Mouse (Mus musculus): ENCODE measurements around the gene Tecpr1. TPM values are rescaled to one million over a fixed set of nuclear protein-coding genes. Genes with fewer than 3 reads are reported as not detected.

The Tecpr1 gene
- polyA plus RNA-seq, 1 experiment from 2014 or later: 48.2 TPM

- Histone ChIP-seq H3K4me3 (ENCODE audit: low read depth, low read length) (no peak overlapping the region), H3K4me2 (ENCODE audit: low read length) (no peak overlapping the region), H3K9ac (ENCODE audit: low read depth, low read length) (no peak overlapping the region), H3K36me3 (ENCODE audit: control insufficient read depth, insufficient read depth, low read length) (no peaks in the 10 kb centered on the region), H3K4me1 (ENCODE audit: control insufficient read depth, insufficient read depth, low read length) (no peaks in the 10 kb centered on the region), H3K27me3 (ENCODE audit: control insufficient read depth, insufficient read depth, low read depth, low read length) (no peaks in the 10 kb centered on the region), H3K9me3 (replicated peaks; ENCODE audit: control insufficient read depth, low read length, poor library complexity, severe bottlenecking) (no peaks in the 10 kb centered on the region), H3K27ac (ENCODE audit: low read length) (no peak overlapping the region)
- WGBS: 74% methylated on average over 2 of the region's 2 CpGs
- ATAC-seq: no peak
Observed at GRCm38 (mm10) chr5:144245592-144245991, 22.2 kb upstream of the Tecpr1 start.

- WGBS: 93% methylated on average over 7 of the region's 7 CpGs
- Histone ChIP-seq H3K9ac (ENCODE audit: low read depth, low read length) (no peak within 1 kb of the TSS), H3K4me1 (ENCODE audit: control insufficient read depth, insufficient read depth, low read length) (no peaks in the 10 kb centered on the region), H3K27ac (ENCODE audit: low read length) (no peak within 1 kb of the TSS), H3K4me3 (ENCODE audit: low read depth, low read length) (no peak within 1 kb of the TSS), H3K36me3 (ENCODE audit: control insufficient read depth, insufficient read depth, low read length) (no peaks in the 10 kb centered on the region), H3K4me2 (ENCODE audit: low read length) (no peak within 1 kb of the TSS), H3K27me3 (ENCODE audit: control insufficient read depth, insufficient read depth, low read depth, low read length) (no peaks in the 10 kb centered on the region), H3K9me3 (replicated peaks; ENCODE audit: control insufficient read depth, low read length, poor library complexity, severe bottlenecking) (no peaks in the 10 kb centered on the region)
- no peak for ATAC-seq
Observed at GRCm38 (mm10) chr5:144243901-144244487, 20.6 kb upstream of the Tecpr1 start, which contains the start of gene Bri3. Gene Bri3, plus strand, starts transcription at chr5:144244437.

- Histone ChIP-seq H3K4me1 (ENCODE audit: control insufficient read depth, insufficient read depth, low read length) (no peaks in the 10 kb centered on the region), H3K9ac (ENCODE audit: low read depth, low read length) (no peak overlapping the region), H3K27me3 (ENCODE audit: control insufficient read depth, insufficient read depth, low read depth, low read length) (no peaks in the 10 kb centered on the region), H3K27ac (ENCODE audit: low read length) (no peak overlapping the region), H3K9me3 (replicated peaks; ENCODE audit: control insufficient read depth, low read length, poor library complexity, severe bottlenecking) (no peaks in the 10 kb centered on the region), H3K36me3 (ENCODE audit: control insufficient read depth, insufficient read depth, low read length) (no peaks in the 10 kb centered on the region), H3K4me3 (ENCODE audit: low read depth, low read length) (no peak overlapping the region), H3K4me2 (ENCODE audit: low read length) (no peak overlapping the region)
- no peak for ATAC-seq
- WGBS: 72% methylated on average over 1 of the region's 1 CpGs
Observed at GRCm38 (mm10) chr5:144238969-144239368, 15.6 kb upstream of the Tecpr1 start.

- Histone ChIP-seq H3K36me3 (ENCODE audit: control insufficient read depth, insufficient read depth, low read length) (no peaks in the 10 kb centered on the region), H3K4me1 (ENCODE audit: control insufficient read depth, insufficient read depth, low read length) (no peaks in the 10 kb centered on the region), H3K27me3 (ENCODE audit: control insufficient read depth, insufficient read depth, low read depth, low read length) (no peaks in the 10 kb centered on the region), H3K4me2 (ENCODE audit: low read length) (no peak overlapping the region), H3K9ac (ENCODE audit: low read depth, low read length) (no peak overlapping the region), H3K27ac (ENCODE audit: low read length) (no peak overlapping the region), H3K9me3 (replicated peaks; ENCODE audit: control insufficient read depth, low read length, poor library complexity, severe bottlenecking) (0 out of 2 replicates have a peak, but pooled peaks cover 4% of the 10 kb centered on the region), H3K4me3 (ENCODE audit: low read depth, low read length) (no peak overlapping the region)
- ATAC-seq: no peak
- WGBS: 79% methylated on average over 7 of the region's 7 CpGs
Observed at GRCm38 (mm10) chr5:144234714-144235113, 11.3 kb upstream of the Tecpr1 start.

GRCm38 (mm10) chr5:144234222-144234621 lies 10.8 kb upstream of the Tecpr1 start:
- WGBS: 76% methylated on average over 6 of the region's 6 CpGs
- H3K4me2 ChIP-seq (ENCODE audit: low read length): no peak overlapping the region
- H3K36me3 ChIP-seq (ENCODE audit: control insufficient read depth, insufficient read depth, low read length): no peaks in the 10 kb centered on the region
- no peak overlapping the region for H3K4me3 ChIP-seq (ENCODE audit: low read depth, low read length)
- ATAC-seq: no peak
- no peaks in the 10 kb centered on the region for H3K4me1 ChIP-seq (ENCODE audit: control insufficient read depth, insufficient read depth, low read length)
- H3K9me3 ChIP-seq (replicated peaks; ENCODE audit: control insufficient read depth, low read length, poor library complexity, severe bottlenecking): 0 out of 2 replicates have a peak, but pooled peaks cover 4% of the 10 kb centered on the region
- H3K27me3 ChIP-seq (ENCODE audit: control insufficient read depth, insufficient read depth, low read depth, low read length): no peaks in the 10 kb centered on the region
- H3K9ac ChIP-seq (ENCODE audit: low read depth, low read length): no peak overlapping the region
- no peak overlapping the region for H3K27ac ChIP-seq (ENCODE audit: low read length)

GRCm38 (mm10) chr5:144232531-144232930 lies 9.1 kb upstream of the Tecpr1 start:
- Histone ChIP-seq H3K4me1 (ENCODE audit: control insufficient read depth, insufficient read depth, low read length) (no peaks in the 10 kb centered on the region), H3K4me2 (ENCODE audit: low read length) (no peak overlapping the region), H3K36me3 (ENCODE audit: control insufficient read depth, insufficient read depth, low read length) (no peaks in the 10 kb centered on the region), H3K9me3 (replicated peaks; ENCODE audit: control insufficient read depth, low read length, poor library complexity, severe bottlenecking) (0 out of 2 replicates have a peak, but pooled peaks cover 4% of the 10 kb centered on the region), H3K27me3 (ENCODE audit: control insufficient read depth, insufficient read depth, low read depth, low read length) (no peaks in the 10 kb centered on the region), H3K27ac (ENCODE audit: low read length) (no peak overlapping the region), H3K4me3 (ENCODE audit: low read depth, low read length) (no peak overlapping the region), H3K9ac (ENCODE audit: low read depth, low read length) (no peak overlapping the region)
- WGBS: 84% methylated on average over 5 of the region's 5 CpGs
- no peak for ATAC-seq

- H3K4me2 ChIP-seq (ENCODE audit: low read length): no peak overlapping the region
- ATAC-seq: no peak
- WGBS: 80% methylated on average over 1 of the region's 1 CpGs
- 0 out of 2 replicates have a peak, but pooled peaks cover 4% of the 10 kb centered on the region for H3K9me3 ChIP-seq (replicated peaks; ENCODE audit: control insufficient read depth, low read length, poor library complexity, severe bottlenecking)
- no peaks in the 10 kb centered on the region for H3K27me3 ChIP-seq (ENCODE audit: control insufficient read depth, insufficient read depth, low read depth, low read length)
- no peaks in the 10 kb centered on the region for H3K36me3 ChIP-seq (ENCODE audit: control insufficient read depth, insufficient read depth, low read length)
- no peak overlapping the region for H3K27ac ChIP-seq (ENCODE audit: low read length)
- no peaks in the 10 kb centered on the region for H3K4me1 ChIP-seq (ENCODE audit: control insufficient read depth, insufficient read depth, low read length)
- H3K4me3 ChIP-seq (ENCODE audit: low read depth, low read length): no peak overlapping the region
- H3K9ac ChIP-seq (ENCODE audit: low read depth, low read length): no peak overlapping the region
Observed at GRCm38 (mm10) chr5:144231410-144231809, 8.0 kb upstream of the Tecpr1 start.

- H3K9me3 ChIP-seq (replicated peaks; ENCODE audit: control insufficient read depth, low read length, poor library complexity, severe bottlenecking): 0 out of 2 replicates have a peak, but pooled peaks cover 4% of the 10 kb centered on the region
- no peak for ATAC-seq
- H3K9ac ChIP-seq (ENCODE audit: low read depth, low read length): no peak overlapping the region
- H3K27ac ChIP-seq (ENCODE audit: low read length): no peak overlapping the region
- WGBS: 91% methylated on average over 7 of the region's 7 CpGs
- no peak overlapping the region for H3K4me2 ChIP-seq (ENCODE audit: low read length)
- H3K27me3 ChIP-seq (ENCODE audit: control insufficient read depth, insufficient read depth, low read depth, low read length): no peaks in the 10 kb centered on the region
- no peaks in the 10 kb centered on the region for H3K4me1 ChIP-seq (ENCODE audit: control insufficient read depth, insufficient read depth, low read length)
- H3K36me3 ChIP-seq (ENCODE audit: control insufficient read depth, insufficient read depth, low read length): no peaks in the 10 kb centered on the region
- H3K4me3 ChIP-seq (ENCODE audit: low read depth, low read length): no peak overlapping the region
Observed at GRCm38 (mm10) chr5:144230216-144230615, 6.8 kb upstream of the Tecpr1 start.

- ATAC-seq: no peak
- Histone ChIP-seq H3K9me3 (replicated peaks; ENCODE audit: control insufficient read depth, low read length, poor library complexity, severe bottlenecking) (0 out of 2 replicates have a peak, but pooled peaks cover 4% of the 10 kb centered on the region), H3K36me3 (ENCODE audit: control insufficient read depth, insufficient read depth, low read length) (no peaks in the 10 kb centered on the region), H3K27me3 (ENCODE audit: control insufficient read depth, insufficient read depth, low read depth, low read length) (no peaks in the 10 kb centered on the region), H3K27ac (ENCODE audit: low read length) (no peak overlapping the region), H3K4me1 (ENCODE audit: control insufficient read depth, insufficient read depth, low read length) (peaks cover 18% of the 10 kb centered on the region), H3K9ac (ENCODE audit: low read depth, low read length) (no peak overlapping the region), H3K4me3 (ENCODE audit: low read depth, low read length) (no peak overlapping the region), H3K4me2 (ENCODE audit: low read length) (no peak overlapping the region)
- 31% methylated on average over 11 of the region's 11 CpGs for WGBS
Observed at GRCm38 (mm10) chr5:144226220-144226619, 2.8 kb upstream of the Tecpr1 start.

Measured in midbrain, embryonic 16.5 days (tissue).